Mouse (Mus musculus) thymus, postnatal 14 days (tissue): ENCODE results near the gene Cyb5rl.

ENCODE experiments used
- DNase-seq: peaks from one replicate; pipeline ENCODE4 v3.0.0; 2021

Gene Cyb5rl

DNA sequence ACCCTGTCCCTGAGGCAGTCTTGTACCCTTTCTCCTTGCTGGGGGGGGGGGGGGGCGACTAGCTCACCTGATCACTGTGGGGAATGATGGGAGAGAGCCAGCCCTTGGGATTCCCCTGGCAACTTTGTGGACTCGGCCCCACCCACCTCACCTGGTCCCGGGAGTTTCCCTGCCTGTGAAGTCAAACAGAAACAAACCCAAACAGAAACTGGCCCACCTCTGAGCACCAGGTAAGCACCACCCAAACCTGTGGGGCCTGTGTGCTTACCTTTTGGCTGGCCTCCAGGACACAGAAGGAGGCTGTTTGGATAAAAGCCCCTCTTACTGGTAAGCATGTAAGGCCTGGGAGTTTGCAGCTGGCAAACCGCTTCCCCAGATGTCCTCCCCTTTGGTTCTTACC, 52.3 kb downstream of the Cyb5rl start:
- no peak for DNase-seq

GRCm38 (mm10) chr4:107120676-107121075, 53.9 kb downstream of the Cyb5rl start:
- no peak for DNase-seq

DNA sequence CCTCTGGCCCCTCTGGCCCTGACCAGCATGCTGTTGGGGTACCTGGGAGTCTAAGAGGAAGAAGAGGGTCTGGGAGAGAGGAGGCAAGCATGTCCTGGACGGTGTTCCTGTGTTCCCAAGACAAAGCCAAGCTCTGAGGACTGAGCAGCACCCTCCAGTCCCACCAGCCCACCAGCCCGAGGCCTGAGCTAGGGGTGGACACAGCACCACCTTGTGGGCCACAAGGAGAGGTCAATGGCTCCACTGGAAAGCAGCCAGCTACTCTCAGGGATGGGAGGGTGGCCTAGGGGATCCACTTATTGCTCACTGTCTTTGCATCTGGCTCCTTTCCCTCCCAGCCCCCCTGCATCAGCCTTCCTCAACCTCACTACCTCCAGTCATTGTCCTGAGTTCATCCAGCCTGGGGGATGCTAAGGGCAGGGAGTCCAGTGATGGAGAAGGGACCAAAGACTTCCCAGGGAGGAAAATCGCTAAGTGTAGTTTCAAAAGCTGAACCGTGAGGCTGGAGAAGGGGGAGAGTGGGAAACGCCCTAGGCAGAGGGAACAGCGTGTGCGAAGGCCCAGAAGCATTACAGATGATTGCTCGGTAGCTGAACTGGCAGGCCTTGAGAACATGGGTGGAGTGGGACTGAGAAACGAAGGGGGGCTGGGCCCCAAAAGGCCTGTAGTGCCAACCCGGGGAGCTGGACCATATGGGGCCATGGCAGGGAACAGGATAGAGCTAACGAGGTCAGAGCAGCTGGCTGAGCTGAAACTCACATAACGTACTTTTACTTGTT, 54.6 kb downstream of the Cyb5rl start:
- DNase-seq: no peak

GRCm38 (mm10) chr4:107124376-107124775, 57.6 kb downstream of the Cyb5rl start:
- no peak for DNase-seq

- no peak for DNase-seq
These were observed 58.3 kb downstream of the Cyb5rl start for GRCm38 (mm10) chr4:107125101-107125500.

- DNase-seq: no peak
These were observed 59.6 kb downstream of the Cyb5rl start for GRCm38 (mm10) chr4:107126389-107126788.

DNA sequence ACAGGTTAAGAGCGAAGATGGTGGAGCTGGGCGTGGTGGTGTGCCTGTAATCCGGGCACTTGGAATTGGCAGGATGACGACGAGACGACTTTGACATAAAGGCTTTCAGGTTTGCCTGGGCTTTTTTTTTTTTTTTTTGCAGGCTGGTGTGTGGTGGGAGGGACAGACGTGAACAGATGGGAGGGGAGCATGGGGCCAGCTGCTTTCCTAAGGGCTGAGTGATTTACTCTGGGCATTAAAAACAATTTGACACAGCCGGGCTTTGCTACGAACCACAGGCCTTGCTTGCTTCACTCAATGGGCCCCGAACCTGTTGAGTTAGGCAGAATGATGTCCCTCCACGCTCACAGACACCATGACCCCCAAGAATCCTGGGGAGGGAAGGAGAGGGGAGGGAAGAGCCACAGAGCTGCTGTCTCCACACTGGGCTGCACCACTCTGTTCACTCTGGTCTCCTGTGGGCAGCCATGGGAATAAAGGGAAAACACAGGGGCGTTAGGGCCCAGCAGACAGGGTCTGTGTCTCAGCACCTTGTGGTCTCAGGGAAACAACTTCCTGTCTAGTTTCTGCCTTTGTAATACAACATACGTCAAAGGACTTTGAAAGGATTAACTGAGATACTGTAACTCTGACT, 60.2 kb downstream of the Cyb5rl start:
- no peak for DNase-seq

DNA sequence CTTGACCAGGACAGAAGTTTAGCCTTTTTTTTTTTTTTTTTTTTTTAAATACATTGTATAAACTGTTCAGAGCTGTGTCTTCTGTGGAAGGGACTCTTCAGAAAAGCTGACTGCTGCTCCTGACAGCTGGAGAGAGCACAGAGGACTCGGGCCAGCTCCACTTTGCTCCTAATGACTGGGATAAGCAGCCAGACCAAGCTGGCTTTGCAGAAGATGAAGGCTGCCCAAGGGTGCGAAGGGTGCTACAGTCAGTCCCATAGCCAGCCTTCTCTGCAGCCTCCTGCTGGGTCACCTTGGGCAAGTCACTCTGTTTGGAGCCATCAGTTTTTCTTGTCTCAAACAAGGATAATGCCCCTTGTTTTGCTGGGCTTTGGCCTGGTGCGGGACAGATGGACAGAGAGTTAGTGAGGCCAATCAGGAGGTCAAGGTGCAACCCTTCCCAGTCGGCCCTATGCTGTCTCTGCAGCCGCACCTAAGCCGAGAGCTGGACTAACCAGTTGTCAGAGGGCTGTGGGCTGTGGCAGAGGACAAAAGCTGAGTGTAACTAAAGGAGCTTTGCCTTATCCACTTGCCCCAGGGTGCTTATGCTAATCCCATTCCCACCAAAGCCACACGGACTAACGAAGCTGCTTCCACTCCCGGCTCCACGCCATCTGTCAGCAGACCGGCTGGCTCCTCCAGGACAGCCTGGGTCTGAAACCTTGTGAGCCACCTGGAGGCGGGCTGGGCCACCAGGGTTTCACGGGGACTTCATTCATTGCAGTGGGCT, 61.3 kb downstream of the Cyb5rl start:
- DNase-seq: no peak

GRCm38 (mm10) chr4:107129373-107129772, 62.6 kb downstream of the Cyb5rl start:
- no peak for DNase-seq

DNA sequence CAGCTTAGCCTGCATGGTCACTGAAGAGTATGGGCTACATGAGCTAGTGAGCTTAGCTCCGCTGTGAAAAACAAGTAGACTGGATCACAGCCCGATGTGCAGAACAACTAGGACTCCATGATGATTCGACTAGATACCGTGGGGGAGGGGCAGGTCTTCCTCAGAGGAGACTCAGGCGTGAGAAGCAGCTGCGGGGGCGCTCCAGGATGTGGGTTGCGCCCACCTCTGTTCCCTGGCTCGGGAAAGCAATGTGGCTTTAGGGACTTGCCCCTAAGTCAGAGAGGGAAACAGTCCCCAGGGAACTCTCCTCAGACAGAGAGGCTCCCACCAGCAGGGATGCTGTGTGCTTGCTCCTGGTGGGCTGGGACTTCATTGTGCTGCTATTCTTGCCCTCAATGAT, 63.7 kb downstream of the Cyb5rl start:
- DNase-seq: peak; percentile 73

GRCm38 (mm10) chr4:107134891-107135290, 68.1 kb downstream of the Cyb5rl start:
- DNase-seq: no peak

DNA sequence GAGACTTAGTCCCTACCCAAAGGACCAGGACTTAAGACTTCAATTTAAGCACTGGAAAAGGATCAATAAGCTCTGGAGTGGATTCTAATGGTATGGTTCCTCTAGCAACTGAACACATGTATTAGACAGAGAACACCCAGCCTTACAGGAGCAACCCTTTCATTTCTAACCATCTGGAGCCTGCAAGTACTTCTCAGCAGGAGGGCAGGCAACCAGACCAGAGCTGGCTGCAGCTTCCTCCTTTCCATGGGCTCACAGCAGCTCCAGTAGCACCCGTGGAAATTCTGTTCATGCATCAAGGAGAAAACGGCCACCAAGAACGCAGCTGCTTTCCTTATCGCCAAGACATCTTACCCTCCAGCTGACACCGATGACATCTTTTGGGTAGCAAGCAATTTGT, 68.9 kb downstream of the Cyb5rl start:
- no peak for DNase-seq

DNA sequence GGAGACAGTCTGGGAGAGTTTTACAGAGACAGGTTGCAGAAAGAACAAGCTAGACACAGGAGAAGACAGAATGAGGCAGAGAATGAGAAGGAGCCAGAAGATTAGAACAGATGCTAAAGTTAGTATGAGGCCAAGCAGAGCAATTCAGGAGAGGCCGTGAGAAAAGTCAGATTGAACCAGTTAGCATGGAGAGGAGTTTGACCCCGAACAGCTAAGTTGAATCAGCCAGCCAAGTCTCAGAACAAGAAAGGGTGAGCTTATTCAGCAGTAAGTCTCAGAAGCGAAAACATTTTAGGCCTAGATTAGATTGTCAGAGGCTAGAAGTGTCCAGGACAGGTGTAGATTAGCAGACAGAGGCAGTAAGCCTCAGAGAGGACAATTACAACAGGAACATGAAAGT, 69.7 kb downstream of the Cyb5rl start:
- no peak for DNase-seq
